Mouse (Mus musculus) kidney, adult 8-10 months (tissue): ENCODE measurements at regions not wholly inside any gene's neighbourhood (a gene's known extent, or its start where the extent isn't known, plus 50 kb on each side); places are given as distances from the start of the nearest gene placed in this dataset.

Source experiments
- DNase-seq, 2 experiments: peaks; one replicate each; pipeline ENCODE4 v3.0.0; 2022

- peak; percentile 61 to 71 for DNase-seq
Observed at GRCm38 (mm10) chr4:54837326-54837725, 107.5 kb upstream of the Zfp462 start.

- peak in 1 of 2 experiments; percentile 48 for DNase-seq
Observed at GRCm38 (mm10) chr4:54838111-54838510, 106.7 kb upstream of the Zfp462 start.

- no peak for DNase-seq
Observed at GRCm38 (mm10) chr4:54838794-54839193, 106.1 kb upstream of the Zfp462 start.

- no peak for DNase-seq
Observed at GRCm38 (mm10) chr4:54852991-54853925, 91.6 kb upstream of the Zfp462 start.

- no peak for DNase-seq
Observed at GRCm38 (mm10) chr4:54858604-54859003, 86.2 kb upstream of the Zfp462 start.

- no peak for DNase-seq
Observed at GRCm38 (mm10) chr4:54866062-54866461, 78.8 kb upstream of the Zfp462 start.

- no peak for DNase-seq
Observed at GRCm38 (mm10) chr4:54874136-54874827, 70.6 kb upstream of the Zfp462 start.

GRCm38 (mm10) chr4:54875506-54875905 lies 69.3 kb upstream of the Zfp462 start:
- DNase-seq = peak in 1 of 2 experiments; percentile 18

- DNase-seq = no peak
Observed at GRCm38 (mm10) chr4:54877361-54877760, 67.5 kb upstream of the Zfp462 start.

GRCm38 (mm10) chr4:54878531-54878930 lies 66.3 kb upstream of the Zfp462 start:
- no peak for DNase-seq

GRCm38 (mm10) chr4:54893288-54893687 lies 51.6 kb upstream of the Zfp462 start:
- no peak for DNase-seq
